Mouse (Mus musculus): ENCODE measurements around the gene 4932438H23Rik. TPM values are rescaled to one million over a fixed set of nuclear protein-coding genes. Genes with fewer than 3 reads are reported as not detected.
A peak's percentile ranks its signal among the peaks of the same experiment; 100 is the strongest.

4932438H23Rik gene
- polyA plus RNA-seq, 1 experiment: 38.8 TPM

DNA sequence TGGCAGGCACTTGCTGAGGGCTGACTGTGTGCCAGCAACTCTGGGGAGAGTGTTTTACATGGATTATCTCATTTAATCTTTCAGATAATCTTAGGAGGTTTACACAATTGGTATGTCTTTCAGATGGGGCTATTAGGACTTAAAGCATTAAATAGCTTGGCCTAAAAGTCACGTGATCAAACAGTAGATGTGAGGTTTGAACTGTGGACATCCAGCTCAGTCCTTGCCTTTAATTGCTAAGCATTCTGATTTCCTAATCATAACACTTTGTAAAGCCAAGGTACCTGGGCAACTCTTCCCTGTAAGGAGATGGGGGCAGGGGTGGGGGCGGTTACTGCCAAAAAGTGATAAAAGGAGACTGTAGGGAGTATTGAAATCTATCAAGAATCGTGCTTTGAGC, 41.7 kb upstream of the 4932438H23Rik start:
- Histone ChIP-seq H3K4me1 (ENCODE audit: control insufficient read depth, insufficient read depth, low read length) (peaks cover 2% of the 10 kb centered on the region; the same call in 1 of the 2 replicates), H3K27me3 (ENCODE audit: control insufficient read depth, insufficient read depth, low read length) (no peaks in the 10 kb centered on the region), H3K4me3 (ENCODE audit: control insufficient read depth, low read depth, low read length) (no peak overlapping the region), H3K36me3 (ENCODE audit: control insufficient read depth, insufficient read depth, low read length) (no peaks in the 10 kb centered on the region), H3K27ac (ENCODE audit: control insufficient read depth, insufficient read depth, low read depth, low read length) (no peak overlapping the region)
- TF ChIP-seq POLR2A (IDR thresholded peaks at IDR 0.05; ENCODE audit: control insufficient read depth, low read depth, low read length) (no peak), CTCF (IDR thresholded peaks at IDR 0.05; ENCODE audit: control insufficient read depth, insufficient read depth, insufficient replicate concordance, low read depth, low read length) (no peak)

DNA sequence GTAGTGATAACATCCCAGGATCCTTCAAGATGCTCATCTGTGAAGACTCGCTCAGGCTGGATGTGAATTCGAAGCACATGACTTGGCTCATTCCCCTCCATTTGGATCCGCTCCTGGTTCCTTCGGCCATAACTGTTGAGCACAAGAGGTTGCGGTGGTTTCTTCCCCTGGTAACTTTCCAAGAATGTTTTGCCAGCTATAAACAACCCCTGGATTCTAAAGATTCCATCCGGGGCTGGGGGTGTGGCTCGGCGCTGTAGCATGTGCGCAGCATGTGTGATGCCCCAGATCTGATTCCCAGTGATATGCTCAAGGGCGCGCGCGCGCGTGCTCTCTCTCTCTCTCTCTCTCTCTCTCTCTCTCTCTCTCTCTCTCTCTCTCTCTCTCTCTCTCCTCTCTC, 35.0 kb upstream of the 4932438H23Rik start:
- Histone ChIP-seq H3K27me3 (ENCODE audit: control insufficient read depth, insufficient read depth, low read length) (no peaks in the 10 kb centered on the region), H3K27ac (ENCODE audit: control insufficient read depth, insufficient read depth, low read depth, low read length) (peak overlapping the region; percentile 44), H3K4me1 (ENCODE audit: control insufficient read depth, insufficient read depth, low read length) (peaks cover 8% of the 10 kb centered on the region), H3K4me3 (ENCODE audit: control insufficient read depth, low read depth, low read length) (peak overlapping the region; percentile 87), H3K36me3 (ENCODE audit: control insufficient read depth, insufficient read depth, low read length) (no peaks in the 10 kb centered on the region)
- no peak for TF ChIP-seq CTCF (IDR thresholded peaks at IDR 0.05; ENCODE audit: control insufficient read depth, insufficient read depth, insufficient replicate concordance, low read depth, low read length)
- TF ChIP-seq POLR2A (IDR thresholded peaks at IDR 0.05; ENCODE audit: control insufficient read depth, low read depth, low read length): no peak; the same call in 1 of the 2 replicates

DNA sequence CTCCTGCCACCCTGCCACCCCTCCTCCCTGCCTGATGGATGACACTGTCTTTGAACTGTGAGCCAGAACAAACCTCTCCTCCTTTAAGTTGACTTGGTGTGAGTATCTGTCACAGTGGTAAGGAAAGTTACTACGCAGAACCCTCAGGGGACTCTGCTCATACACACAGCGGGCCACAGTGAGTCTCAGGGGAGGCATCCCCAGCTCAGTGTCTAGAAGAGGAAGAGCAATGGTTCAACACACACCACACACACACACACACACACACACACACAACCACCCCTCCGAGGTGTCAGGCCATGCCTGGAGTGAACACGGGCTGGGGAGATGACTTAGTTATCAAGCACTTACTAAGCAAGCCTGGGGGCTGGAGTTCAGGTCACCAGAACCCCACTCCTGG, 33.5 kb upstream of the 4932438H23Rik start:
- H3K27me3 ChIP-seq (ENCODE audit: control insufficient read depth, insufficient read depth, low read length): no peaks in the 10 kb centered on the region
- H3K4me3 ChIP-seq (ENCODE audit: control insufficient read depth, low read depth, low read length): peak overlapping the region; percentile 87
- TF ChIP-seq CTCF (IDR thresholded peaks at IDR 0.05; ENCODE audit: control insufficient read depth, insufficient read depth, insufficient replicate concordance, low read depth, low read length) (no peak), POLR2A (IDR thresholded peaks at IDR 0.05; ENCODE audit: control insufficient read depth, low read depth, low read length) (no peak)

DNA sequence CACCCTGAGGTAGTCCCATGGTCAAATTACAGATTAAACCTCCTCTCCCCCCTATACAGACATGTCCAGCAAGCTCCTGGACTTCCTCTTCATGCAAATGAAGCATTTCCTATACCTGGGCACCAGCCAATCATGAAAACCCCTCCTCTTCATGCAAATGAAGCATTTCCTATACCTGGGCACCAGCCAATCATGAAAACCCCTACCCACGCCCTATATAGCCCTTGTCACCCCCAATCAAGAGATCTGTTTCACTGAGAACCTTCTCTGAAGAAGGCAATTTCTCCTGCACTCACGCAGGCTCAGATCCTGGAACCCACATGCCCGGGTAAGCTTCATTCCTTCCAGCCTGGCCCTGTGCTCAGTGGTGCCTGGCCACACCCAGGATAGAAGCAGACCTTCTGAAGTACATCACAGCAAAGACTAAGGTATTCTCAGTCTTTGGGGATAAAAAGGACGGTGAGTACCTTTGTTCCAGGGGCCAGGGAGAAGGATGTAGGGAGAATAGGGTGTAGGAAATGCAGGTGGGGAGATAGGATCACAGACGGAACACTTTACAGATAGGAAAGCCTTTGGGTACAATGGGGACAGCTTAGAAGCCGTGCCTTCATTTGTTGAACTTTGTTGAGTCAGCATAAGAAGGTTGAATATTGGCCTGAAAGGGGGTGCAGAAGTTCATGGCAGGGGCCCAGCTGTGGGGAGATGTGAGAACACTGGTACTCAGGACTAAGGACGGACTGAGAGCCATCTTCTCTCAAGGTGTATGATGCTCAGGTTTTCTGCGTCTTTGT, 32.0 kb upstream of the 4932438H23Rik start:
- TF ChIP-seq POLR2A (IDR thresholded peaks at IDR 0.05; ENCODE audit: control insufficient read depth, low read depth, low read length) (no peak), CTCF (IDR thresholded peaks at IDR 0.05; ENCODE audit: control insufficient read depth, insufficient read depth, insufficient replicate concordance, low read depth, low read length) (no peak)
- H3K4me1 ChIP-seq (ENCODE audit: control insufficient read depth, insufficient read depth, low read length): peaks cover 8% of the 10 kb centered on the region

More for the DNA sequence above, 33.5 kb upstream of the 4932438H23Rik start:
- Histone ChIP-seq H3K27ac (ENCODE audit: control insufficient read depth, insufficient read depth, low read depth, low read length) (no peak overlapping the region), H3K4me1 (ENCODE audit: control insufficient read depth, insufficient read depth, low read length) (peaks cover 8% of the 10 kb centered on the region), H3K36me3 (ENCODE audit: control insufficient read depth, insufficient read depth, low read length) (no peaks in the 10 kb centered on the region)

DNA sequence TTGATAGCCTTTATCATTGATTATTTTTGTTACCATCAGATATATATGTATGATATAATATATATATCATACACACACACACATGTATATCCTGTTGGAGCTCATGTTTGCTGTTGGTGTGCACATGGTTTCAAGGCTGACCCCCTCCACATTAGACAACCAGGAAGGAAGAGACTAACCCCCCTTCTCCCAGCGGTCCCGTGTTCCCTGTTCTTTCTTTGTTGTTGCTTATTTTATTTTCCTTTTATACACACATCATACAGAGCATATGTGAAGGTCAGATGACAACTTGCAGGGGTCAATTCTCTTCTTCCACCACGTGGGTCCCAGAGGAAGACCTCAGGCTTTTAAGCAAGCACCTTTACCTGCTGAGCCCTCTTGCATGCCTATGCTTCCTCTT, 29.3 kb upstream of the 4932438H23Rik start:
- Histone ChIP-seq H3K4me3 (ENCODE audit: control insufficient read depth, low read depth, low read length) (no peak overlapping the region), H3K36me3 (ENCODE audit: control insufficient read depth, insufficient read depth, low read length) (no peaks in the 10 kb centered on the region), H3K4me1 (ENCODE audit: control insufficient read depth, insufficient read depth, low read length) (no peaks in the 10 kb centered on the region; the same call in 1 of the 2 replicates), H3K27me3 (ENCODE audit: control insufficient read depth, insufficient read depth, low read length) (no peaks in the 10 kb centered on the region), H3K27ac (ENCODE audit: control insufficient read depth, insufficient read depth, low read depth, low read length) (no peak overlapping the region)
- no peak for TF ChIP-seq POLR2A (IDR thresholded peaks at IDR 0.05; ENCODE audit: control insufficient read depth, low read depth, low read length)
- no peak for TF ChIP-seq CTCF (IDR thresholded peaks at IDR 0.05; ENCODE audit: control insufficient read depth, insufficient read depth, insufficient replicate concordance, low read depth, low read length)

More for the DNA sequence above, 32.0 kb upstream of the 4932438H23Rik start:
- Histone ChIP-seq H3K27me3 (ENCODE audit: control insufficient read depth, insufficient read depth, low read length) (no peaks in the 10 kb centered on the region), H3K36me3 (ENCODE audit: control insufficient read depth, insufficient read depth, low read length) (no peaks in the 10 kb centered on the region), H3K27ac (ENCODE audit: control insufficient read depth, insufficient read depth, low read depth, low read length) (no peak overlapping the region), H3K4me3 (ENCODE audit: control insufficient read depth, low read depth, low read length) (no peak overlapping the region)

DNA sequence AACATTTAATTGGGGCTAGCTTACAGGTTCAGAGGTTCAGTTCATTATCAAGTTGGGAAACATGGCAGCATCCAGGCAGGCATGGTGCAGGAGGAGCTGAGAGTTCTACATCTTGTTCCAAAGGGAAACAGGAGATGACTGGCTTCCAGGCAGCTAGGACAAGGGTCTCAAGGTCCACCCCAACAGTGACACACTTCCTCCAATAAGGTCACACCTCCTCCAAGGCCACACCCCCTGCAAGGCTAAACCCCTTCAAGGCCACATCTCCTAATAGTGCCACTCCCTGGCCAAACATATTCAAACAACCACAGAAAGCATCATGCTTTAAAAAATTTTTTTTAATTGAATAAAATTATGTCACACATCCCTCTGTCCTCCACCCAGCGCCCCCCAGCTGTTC, 28.9 kb upstream of the 4932438H23Rik start:
- no peaks in the 10 kb centered on the region; the same call in 1 of the 2 replicates for H3K4me1 ChIP-seq (ENCODE audit: control insufficient read depth, insufficient read depth, low read length)
- H3K4me3 ChIP-seq (ENCODE audit: control insufficient read depth, low read depth, low read length): no peak overlapping the region
- H3K27ac ChIP-seq (ENCODE audit: control insufficient read depth, insufficient read depth, low read depth, low read length): no peak overlapping the region
- no peaks in the 10 kb centered on the region for H3K27me3 ChIP-seq (ENCODE audit: control insufficient read depth, insufficient read depth, low read length)
- no peak for TF ChIP-seq POLR2A (IDR thresholded peaks at IDR 0.05; ENCODE audit: control insufficient read depth, low read depth, low read length)
- TF ChIP-seq CTCF (IDR thresholded peaks at IDR 0.05; ENCODE audit: control insufficient read depth, insufficient read depth, insufficient replicate concordance, low read depth, low read length): no peak
- H3K36me3 ChIP-seq (ENCODE audit: control insufficient read depth, insufficient read depth, low read length): no peaks in the 10 kb centered on the region

DNA sequence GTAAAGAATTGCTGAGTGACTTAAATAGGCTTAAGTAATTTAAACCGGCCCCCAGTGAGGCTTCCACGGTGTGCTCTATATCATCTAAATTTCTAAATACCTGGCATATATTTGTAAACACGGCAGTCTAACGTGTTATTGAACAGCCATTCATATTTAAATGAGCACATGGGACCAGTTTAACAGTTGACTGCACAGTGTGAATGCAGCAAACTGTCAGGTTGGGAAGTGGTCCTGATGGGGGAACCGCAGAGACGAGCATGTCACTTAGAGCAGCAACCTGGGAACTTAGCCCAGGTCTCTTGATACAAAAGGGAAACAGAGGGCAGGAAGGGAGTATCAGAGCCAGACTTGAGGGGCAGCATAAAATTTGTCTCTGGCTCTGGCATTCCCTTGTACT, 25.0 kb upstream of the 4932438H23Rik start:
- peaks cover 4% of the 10 kb centered on the region for H3K4me1 ChIP-seq (ENCODE audit: control insufficient read depth, insufficient read depth, low read length)
- no peaks in the 10 kb centered on the region for H3K36me3 ChIP-seq (ENCODE audit: control insufficient read depth, insufficient read depth, low read length)
- TF ChIP-seq CTCF (IDR thresholded peaks at IDR 0.05; ENCODE audit: control insufficient read depth, insufficient read depth, insufficient replicate concordance, low read depth, low read length) (no peak), POLR2A (IDR thresholded peaks at IDR 0.05; ENCODE audit: control insufficient read depth, low read depth, low read length) (no peak)
- H3K27me3 ChIP-seq (ENCODE audit: control insufficient read depth, insufficient read depth, low read length): no peaks in the 10 kb centered on the region
- no peak overlapping the region for H3K4me3 ChIP-seq (ENCODE audit: control insufficient read depth, low read depth, low read length)
- no peak overlapping the region for H3K27ac ChIP-seq (ENCODE audit: control insufficient read depth, insufficient read depth, low read depth, low read length)

Measured in testis, adult 2 months (tissue).